Mouse (Mus musculus) limb, embryonic 11.5 days (tissue): ENCODE data around the gene Tmem81. TPM values are rescaled to one million over a fixed set of nuclear protein-coding genes. Genes with fewer than 3 reads are reported as not detected.
A peak's percentile ranks its signal among the peaks of the same experiment; 100 is the strongest.

Experiments used
- ATAC-seq: fragments of 200-750 bp; cut with Nextera tagmentation; 2 replicates; pipeline ENCODE4 v1.8.0; 2017; ENCODE audit warnings: low read depth; ENCODE audit not compliant: insufficient number of reproducible peaks, low FRiP score, low TSS enrichment
- DNase-seq: peaks from one replicate; pipeline ENCODE4 v3.0.0-alpha.2; 2015; ENCODE audit warnings: low spot score
- H3K27ac ChIP-seq: fragments of 300-500 bp; sonication (generic); replicated peaks from 2 replicates; pipeline ENCODE4 v1.5.1; 2014; ENCODE audit warnings: low read depth, mild to moderate bottlenecking, low read length
- H3K27me3 ChIP-seq: fragments of 300-500 bp; sonication (generic); 2 replicates; pipeline ENCODE4 v1.6.1; 2014; ENCODE audit warnings: mild to moderate bottlenecking, low read length, mixed read lengths; ENCODE audit not compliant: control insufficient read depth, insufficient read depth
- H3K36me3 ChIP-seq: fragments of 300-500 bp; sonication (generic); 2 replicates; pipeline ENCODE4 v1.6.1; 2014; ENCODE audit warnings: mild to moderate bottlenecking, low read length, moderate library complexity, mixed read lengths; ENCODE audit not compliant: control insufficient read depth, insufficient read depth
- H3K4me1 ChIP-seq: fragments of 300-500 bp; sonication (generic); 2 replicates; pipeline ENCODE4 v1.6.1; 2014; ENCODE audit warnings: low read length, mixed read lengths; ENCODE audit not compliant: control insufficient read depth, insufficient read depth
- H3K4me2 ChIP-seq: fragments of 300-500 bp; sonication (generic); 2 replicates; pipeline ENCODE4 v1.6.1; 2014; ENCODE audit warnings: low read depth, mild to moderate bottlenecking, moderate library complexity; ENCODE audit not compliant: severe bottlenecking
- H3K4me3 ChIP-seq: fragments of 300-500 bp; sonication (generic); 2 replicates; pipeline ENCODE4 v1.5.1; 2014; ENCODE audit warnings: low read depth, low read length
- H3K9ac ChIP-seq: fragments of 300-500 bp; sonication (generic); 2 replicates; pipeline ENCODE4 v1.6.1; 2014; ENCODE audit warnings: mild to moderate bottlenecking, low read length
- H3K9me3 ChIP-seq: fragments of 300-500 bp; sonication (generic); 2 replicates; pipeline ENCODE4 v1.6.1; 2016; ENCODE audit warnings: low read length; ENCODE audit not compliant: control insufficient read depth
- WGBS: fragments of 180-500 bp; shearing (Covaris S2); extraction: QIAGEN DNeasy Blood & Tissue Kit; methylation state at CpG from one replicate; pipeline ENCODE4 v1.1.7; 2014; 5-methylcytosine and 5-hydroxymethylcytosine counted together
- polyA plus RNA-seq: library from polyadenylated mRNA; unstranded; fragments of >200 nt; fragmentation: Nextera tagmentation; extraction: Ambion mirVana; gene quantifications from 2 replicates; pipeline ENCODE4 v1.2.1, GENCODE M21; 2014

The Tmem81 gene
- polyA plus RNA-seq, 1 experiment from 2014 or later: 1.5 TPM

DNA sequence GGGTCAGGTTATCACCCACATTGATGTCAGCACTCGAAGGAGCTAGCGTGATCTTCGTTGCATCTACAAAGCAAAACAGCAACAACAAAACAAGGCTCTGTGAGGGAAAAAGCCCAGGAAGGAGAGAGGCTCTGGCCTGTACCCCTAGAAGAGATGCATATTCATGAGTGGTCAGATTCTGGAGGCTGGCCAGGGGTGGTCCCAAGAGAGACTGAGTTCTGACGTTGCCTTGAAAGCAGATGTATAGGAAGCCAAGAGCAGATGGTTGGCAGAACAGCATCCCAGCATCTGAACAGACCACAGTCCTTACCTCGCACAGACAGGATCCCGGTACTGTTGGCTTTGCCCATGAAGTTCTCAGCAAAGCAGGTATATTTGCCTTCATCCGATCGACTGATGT lies 17.0 kb downstream of the Tmem81 start:
- WGBS: 90% methylated on average over 8 of the region's 8 CpGs
- ATAC-seq: no peak
- no peak overlapping the region for H3K4me2 ChIP-seq

DNA sequence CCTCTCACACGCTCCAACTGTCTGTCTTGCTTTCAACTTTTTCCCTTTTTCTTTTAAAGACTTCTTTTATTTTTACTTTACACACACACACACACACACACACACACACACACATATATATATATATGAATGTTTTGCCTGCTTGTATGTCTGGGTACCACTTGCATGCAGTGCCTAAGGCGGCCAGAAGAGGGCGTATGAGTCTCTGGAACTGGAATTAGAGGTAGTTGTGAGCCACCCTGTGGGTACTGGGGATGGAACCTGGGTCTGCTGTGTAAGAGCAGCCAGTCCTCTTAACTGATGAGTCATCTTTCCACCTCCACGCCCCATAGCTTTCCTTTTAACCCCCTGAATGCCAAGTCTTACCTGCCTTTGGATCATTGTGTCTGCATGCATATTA lies 17.9 kb downstream of the Tmem81 start:
- no peaks in the 10 kb centered on the region for H3K36me3 ChIP-seq
- ATAC-seq (no peak), DNase-seq (peak; percentile 61)

More for the DNA sequence above, 17.0 kb downstream of the Tmem81 start:
- no peak overlapping the region for H3K4me3 ChIP-seq
- H3K27ac ChIP-seq: no peak overlapping the region
- H3K36me3 ChIP-seq: no peaks in the 10 kb centered on the region
- no peaks in the 10 kb centered on the region for H3K9me3 ChIP-seq
- no peaks in the 10 kb centered on the region for H3K4me1 ChIP-seq
- H3K9ac ChIP-seq: no peak overlapping the region
- 0 out of 2 replicates have a peak, but pooled peaks cover 4% of the 10 kb centered on the region for H3K27me3 ChIP-seq
- DNase-seq: no peak

DNA sequence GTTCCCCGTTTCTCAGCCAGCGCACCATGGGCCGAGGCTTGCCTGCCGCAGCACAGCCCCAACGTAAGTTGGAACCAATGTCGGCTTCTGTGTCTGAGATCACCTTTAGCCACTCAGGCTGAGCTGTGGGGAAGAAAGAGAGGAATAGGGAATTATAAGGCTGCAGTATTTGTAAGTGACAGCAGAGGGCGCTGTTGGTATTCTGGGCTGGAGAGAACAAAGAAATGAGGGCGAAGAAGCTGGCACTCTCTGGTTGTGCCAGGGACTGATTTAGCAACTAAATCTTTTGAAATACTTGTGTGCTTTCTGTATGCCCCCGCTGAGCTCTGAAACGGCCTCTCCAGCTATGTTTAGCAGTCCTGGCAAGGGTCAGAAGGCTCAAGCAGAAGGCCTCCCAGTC lies 19.8 kb downstream of the Tmem81 start:
- Histone ChIP-seq H3K4me3 (no peak overlapping the region), H3K4me1 (peaks cover 8% of the 10 kb centered on the region), H3K27ac (no peak overlapping the region; the same call in 1 of the 2 replicates), H3K9ac (peak overlapping the region; percentile 49), H3K4me2 (no peak overlapping the region), H3K9me3 (no peaks in the 10 kb centered on the region), H3K36me3 (no peaks in the 10 kb centered on the region), H3K27me3 (0 out of 2 replicates have a peak, but pooled peaks cover 4% of the 10 kb centered on the region)
- WGBS: 8% methylated on average over 10 of the region's 10 CpGs
- peak; percentile 91 for DNase-seq
- no peak for ATAC-seq

More for the DNA sequence above, 17.9 kb downstream of the Tmem81 start:
- Histone ChIP-seq H3K9me3 (no peaks in the 10 kb centered on the region), H3K9ac (no peak overlapping the region), H3K4me3 (no peak overlapping the region), H3K27me3 (0 out of 2 replicates have a peak, but pooled peaks cover 4% of the 10 kb centered on the region), H3K27ac (no peak overlapping the region), H3K4me1 (no peaks in the 10 kb centered on the region), H3K4me2 (no peak overlapping the region)
- 33% methylated on average over 4 of the region's 4 CpGs for WGBS

DNA sequence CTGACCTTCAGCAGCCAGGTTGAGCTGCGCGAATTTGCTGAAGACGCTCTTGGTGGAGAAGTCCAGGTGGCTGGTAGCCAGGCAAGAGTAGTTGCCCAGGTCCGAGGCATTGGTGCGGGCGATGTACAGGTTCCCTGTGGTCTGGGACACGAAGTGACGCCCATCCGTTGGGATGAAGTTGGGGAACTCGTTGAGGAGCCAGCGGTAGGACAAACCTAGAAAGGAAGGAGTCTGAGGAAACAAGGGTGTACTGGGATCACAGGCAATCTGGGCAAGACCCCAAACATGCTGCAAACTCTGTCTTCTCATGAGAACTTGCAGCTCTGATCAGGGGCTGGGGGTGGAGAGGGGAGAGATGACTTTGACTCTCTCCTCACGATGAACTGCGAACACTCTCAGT lies 22.0 kb downstream of the Tmem81 start:
- H3K27ac ChIP-seq: no peak overlapping the region
- H3K4me1 ChIP-seq: peaks cover 14% of the 10 kb centered on the region
- ATAC-seq (no peak), DNase-seq (no peak)
- no peak overlapping the region for H3K9ac ChIP-seq
- H3K36me3 ChIP-seq: no peaks in the 10 kb centered on the region
- H3K27me3 ChIP-seq: 0 out of 2 replicates have a peak, but pooled peaks cover 4% of the 10 kb centered on the region
- H3K4me3 ChIP-seq: no peak overlapping the region
- no peak overlapping the region for H3K4me2 ChIP-seq
- no peaks in the 10 kb centered on the region for H3K9me3 ChIP-seq
- 95% methylated on average over 13 of the region's 13 CpGs for WGBS

DNA sequence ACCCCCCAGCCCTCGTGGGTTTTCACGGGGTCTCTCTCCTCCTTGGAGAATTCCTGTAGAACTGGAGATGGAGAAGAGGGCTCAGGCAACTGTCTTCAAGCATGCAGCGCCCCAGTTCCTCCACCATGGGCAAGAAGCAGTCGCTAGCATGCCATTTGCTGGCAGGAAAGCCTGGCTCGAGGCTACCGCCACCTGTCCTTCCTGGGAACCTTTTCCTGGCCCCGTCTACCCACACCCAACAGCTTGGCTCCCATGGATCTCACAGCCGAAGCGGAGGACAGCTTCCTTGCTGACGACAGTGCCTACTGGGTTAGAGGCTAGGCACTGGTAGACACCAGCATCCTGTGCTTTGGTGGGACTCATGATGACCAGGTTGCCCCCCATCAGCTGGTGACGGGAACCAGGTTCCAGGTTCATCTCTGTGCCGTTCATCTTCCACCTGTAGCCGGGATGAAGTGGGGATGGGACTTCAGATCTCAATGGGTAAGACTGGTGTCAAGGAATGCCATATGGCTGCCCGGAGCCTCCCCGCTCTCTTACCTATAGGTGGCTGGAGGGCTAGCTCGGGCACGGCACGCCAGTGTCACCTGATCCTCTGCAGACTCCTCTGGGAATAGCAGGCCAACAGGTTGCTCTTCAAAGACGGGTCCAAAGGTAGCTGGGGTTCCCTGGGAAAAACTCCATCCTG lies 22.8 kb downstream of the Tmem81 start:
- H3K36me3 ChIP-seq: no peaks in the 10 kb centered on the region
- H3K9ac ChIP-seq: no peak overlapping the region
- DNase-seq: no peak
- H3K4me3 ChIP-seq: no peak overlapping the region
- H3K4me1 ChIP-seq: peaks cover 21% of the 10 kb centered on the region
- H3K27me3 ChIP-seq: 0 out of 2 replicates have a peak, but pooled peaks cover 4% of the 10 kb centered on the region
- WGBS: 91% methylated on average over 19 of the region's 19 CpGs
- no peaks in the 10 kb centered on the region for H3K9me3 ChIP-seq
- H3K4me2 ChIP-seq: no peak overlapping the region
- H3K27ac ChIP-seq: no peak overlapping the region
- ATAC-seq: no peak

DNA sequence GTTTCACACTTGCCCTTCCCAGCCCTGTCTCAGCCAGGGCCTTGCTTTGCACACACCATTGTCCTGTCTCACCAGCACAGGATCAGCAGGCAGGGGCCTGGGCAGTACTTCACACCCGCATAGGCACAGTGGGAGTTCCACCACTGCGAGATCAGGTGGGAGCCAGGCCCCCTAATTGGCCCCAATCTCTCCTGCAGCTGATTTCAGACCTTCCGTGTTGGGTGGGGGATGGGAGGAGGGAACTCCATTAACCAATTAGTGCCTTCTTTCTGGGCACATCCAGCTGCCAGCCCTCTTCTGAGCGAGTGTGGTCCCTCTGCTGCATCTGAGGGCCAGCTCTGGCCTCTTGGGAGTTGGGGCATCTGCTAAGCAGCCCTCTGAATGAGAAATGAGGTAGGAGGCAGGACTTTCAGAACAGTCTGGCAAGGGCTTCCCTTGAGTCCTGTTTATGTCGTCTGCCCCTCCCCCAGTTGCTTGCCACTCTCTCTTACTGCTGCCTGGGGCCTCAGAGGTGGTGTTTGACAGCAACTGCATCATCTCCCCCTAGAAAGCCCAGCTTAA lies 24.7 kb downstream of the Tmem81 start:
- Histone ChIP-seq H3K9me3 (no peaks in the 10 kb centered on the region), H3K4me1 (peaks cover 23% of the 10 kb centered on the region), H3K9ac (no peak overlapping the region), H3K27ac (peak overlapping the region; percentile 16; the same call in 1 of the 2 replicates), H3K27me3 (0 out of 2 replicates have a peak, but pooled peaks cover 4% of the 10 kb centered on the region), H3K4me3 (no peak overlapping the region), H3K36me3 (no peaks in the 10 kb centered on the region), H3K4me2 (peak overlapping the region; percentile 30; the same call in 1 of the 2 replicates)
- ATAC-seq: no peak
- WGBS: 1% methylated on average over 5 of the region's 5 CpGs
- DNase-seq: peak; percentile 61

DNA sequence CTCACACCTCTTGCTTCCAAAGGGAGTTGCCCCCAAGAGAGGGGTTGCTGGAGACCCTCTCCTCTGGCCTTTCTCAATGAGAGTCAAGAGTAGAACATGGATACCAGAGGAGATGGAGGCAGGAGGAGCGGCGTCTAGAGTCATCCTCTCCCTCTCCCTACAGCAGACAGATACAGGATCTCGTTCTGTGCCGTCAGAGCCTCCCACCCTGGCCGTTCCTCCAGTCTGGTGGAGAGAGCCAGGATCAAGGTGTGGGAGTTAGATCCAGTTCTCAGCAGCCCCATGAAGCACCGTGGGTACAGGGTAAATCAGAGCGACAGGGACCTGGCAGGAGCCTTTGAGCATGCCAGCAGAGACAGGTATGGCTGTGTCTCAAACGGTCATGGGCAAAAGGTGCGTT lies 26.5 kb downstream of the Tmem81 start:
- no peak overlapping the region for H3K4me2 ChIP-seq
- no peak for ATAC-seq
- H3K4me3 ChIP-seq: no peak overlapping the region
- H3K9ac ChIP-seq: no peak overlapping the region
- 62% methylated on average over 9 of the region's 9 CpGs for WGBS
- no peak overlapping the region for H3K27ac ChIP-seq
- H3K27me3 ChIP-seq: 0 out of 2 replicates have a peak, but pooled peaks cover 4% of the 10 kb centered on the region
- H3K36me3 ChIP-seq: no peaks in the 10 kb centered on the region
- no peak for DNase-seq
- H3K4me1 ChIP-seq: peaks cover 23% of the 10 kb centered on the region
- no peaks in the 10 kb centered on the region for H3K9me3 ChIP-seq

DNA sequence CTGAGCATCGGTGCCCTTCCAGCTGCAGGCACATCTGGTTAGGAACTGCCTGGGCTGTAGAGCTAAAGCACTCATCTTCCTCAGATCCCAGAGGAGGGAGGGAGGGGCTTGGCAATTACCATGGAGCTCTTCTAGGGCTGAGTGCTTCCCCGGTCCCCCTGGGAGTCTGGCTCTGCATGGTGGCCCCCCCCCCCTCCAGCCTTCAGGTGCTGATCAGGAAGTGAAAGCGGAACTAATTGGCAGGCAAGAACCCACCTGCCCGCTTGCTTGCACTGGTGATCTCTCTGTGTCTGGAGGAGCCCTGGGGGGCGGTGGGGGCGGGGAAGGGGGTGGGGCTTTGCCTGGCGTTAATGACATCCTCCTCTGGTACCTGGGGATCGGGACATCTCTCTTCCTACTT lies 27.8 kb downstream of the Tmem81 start:
- WGBS: under 1% methylated on average over 8 of the region's 8 CpGs
- Histone ChIP-seq H3K4me2 (no peak overlapping the region), H3K27me3 (0 out of 2 replicates have a peak, but pooled peaks cover 4% of the 10 kb centered on the region), H3K27ac (no peak overlapping the region), H3K9ac (no peak overlapping the region), H3K36me3 (no peaks in the 10 kb centered on the region), H3K4me1 (peaks cover 23% of the 10 kb centered on the region), H3K4me3 (no peak overlapping the region), H3K9me3 (no peaks in the 10 kb centered on the region)
- ATAC-seq (no peak), DNase-seq (no peak)
